Mouse (Mus musculus) left cerebral cortex, adult 8-10 months (tissue): ENCODE results near the gene Ift57. TPM values are rescaled to one million over a fixed set of nuclear protein-coding genes. Genes with fewer than 3 reads are reported as not detected.

Experiments used
- DNase-seq, 2 experiments: peaks; one replicate each; pipeline ENCODE4 v3.0.0; 2022; ENCODE audit warnings: low spot score in 2 of 2
- total RNA-seq, 4 experiments: library from RNA; stranded (reverse); gene quantifications; 2 replicates each; pipeline ENCODE4 v1.2.4; 2022

The Ift57 gene
- total RNA-seq, 4 experiments from 2014 or later, result 51.8 to 55.5 (median 55.0) TPM

- DNase-seq, result no peak
These were observed 53.9 kb downstream of the Ift57 start for GRCm38 (mm10) chr16:49752906-49753305.

- DNase-seq, result no peak
These were observed 54.3 kb downstream of the Ift57 start for GRCm38 (mm10) chr16:49753318-49753717.

DNA sequence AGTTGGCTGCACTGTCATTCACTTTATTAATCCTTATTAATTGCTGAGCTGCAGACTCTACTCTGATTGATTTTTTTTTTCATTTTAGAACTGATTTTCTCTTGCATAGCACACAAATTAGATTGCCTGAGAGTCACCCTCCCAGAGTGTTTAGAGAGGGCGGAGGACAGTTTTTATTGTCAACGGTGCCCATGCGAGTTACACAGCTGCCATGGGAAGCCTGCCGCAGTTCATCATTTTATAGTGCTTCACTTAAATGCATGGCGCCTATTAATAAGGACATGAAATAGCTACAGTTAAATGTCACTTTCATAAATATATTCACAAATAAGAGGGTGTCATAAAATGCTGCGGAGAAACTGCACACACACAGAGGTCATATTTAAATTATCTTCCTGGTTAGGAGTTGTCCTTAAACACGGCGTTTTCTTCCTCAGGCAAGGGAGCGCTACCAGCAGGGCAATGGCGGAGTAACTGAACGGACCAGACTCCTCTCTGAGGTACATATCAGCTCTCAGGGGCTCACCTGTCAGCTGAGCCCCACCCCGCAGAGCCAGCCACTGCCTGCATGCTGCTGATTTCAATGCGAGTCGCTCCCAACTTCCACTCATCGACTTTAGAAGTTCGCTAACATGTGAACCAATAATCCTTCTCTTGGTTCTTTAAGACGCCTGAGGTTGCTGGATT lies 61.6 kb downstream of the Ift57 start:
- DNase-seq, result no peak

- DNase-seq, result no peak
These were observed 62.9 kb downstream of the Ift57 start for GRCm38 (mm10) chr16:49761981-49762380.

- no peak for DNase-seq
These were observed 67.3 kb downstream of the Ift57 start for GRCm38 (mm10) chr16:49766326-49766725.

DNA sequence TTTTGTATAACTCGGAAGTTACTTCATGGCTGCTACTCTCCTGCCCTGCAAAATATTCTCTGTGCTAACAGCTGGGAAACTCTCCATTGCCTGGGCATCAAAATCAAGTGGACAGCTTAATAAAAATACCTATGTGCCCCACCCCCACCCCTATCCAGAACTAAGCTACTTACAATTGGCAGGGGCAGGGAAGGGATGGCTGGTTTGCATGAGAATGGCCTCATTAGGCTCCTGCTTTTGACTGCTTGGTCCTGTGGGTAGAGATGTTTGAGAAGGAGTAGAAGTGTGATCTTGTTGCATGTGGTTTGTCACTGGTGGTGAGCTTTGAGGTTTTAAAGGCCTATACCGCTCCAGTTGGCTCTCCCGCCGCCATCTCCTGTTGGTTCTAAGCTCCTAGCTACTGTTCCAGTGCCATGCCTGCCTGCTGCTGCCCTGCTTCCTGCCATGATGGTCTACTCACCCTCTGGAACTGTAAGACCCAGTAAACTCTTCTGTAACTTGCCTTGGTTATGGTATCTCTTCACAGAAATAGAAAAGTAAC lies 69.5 kb downstream of the Ift57 start:
- no peak for DNase-seq

GRCm38 (mm10) chr16:49769831-49770261 lies 70.8 kb downstream of the Ift57 start:
- DNase-seq, result no peak

DNA sequence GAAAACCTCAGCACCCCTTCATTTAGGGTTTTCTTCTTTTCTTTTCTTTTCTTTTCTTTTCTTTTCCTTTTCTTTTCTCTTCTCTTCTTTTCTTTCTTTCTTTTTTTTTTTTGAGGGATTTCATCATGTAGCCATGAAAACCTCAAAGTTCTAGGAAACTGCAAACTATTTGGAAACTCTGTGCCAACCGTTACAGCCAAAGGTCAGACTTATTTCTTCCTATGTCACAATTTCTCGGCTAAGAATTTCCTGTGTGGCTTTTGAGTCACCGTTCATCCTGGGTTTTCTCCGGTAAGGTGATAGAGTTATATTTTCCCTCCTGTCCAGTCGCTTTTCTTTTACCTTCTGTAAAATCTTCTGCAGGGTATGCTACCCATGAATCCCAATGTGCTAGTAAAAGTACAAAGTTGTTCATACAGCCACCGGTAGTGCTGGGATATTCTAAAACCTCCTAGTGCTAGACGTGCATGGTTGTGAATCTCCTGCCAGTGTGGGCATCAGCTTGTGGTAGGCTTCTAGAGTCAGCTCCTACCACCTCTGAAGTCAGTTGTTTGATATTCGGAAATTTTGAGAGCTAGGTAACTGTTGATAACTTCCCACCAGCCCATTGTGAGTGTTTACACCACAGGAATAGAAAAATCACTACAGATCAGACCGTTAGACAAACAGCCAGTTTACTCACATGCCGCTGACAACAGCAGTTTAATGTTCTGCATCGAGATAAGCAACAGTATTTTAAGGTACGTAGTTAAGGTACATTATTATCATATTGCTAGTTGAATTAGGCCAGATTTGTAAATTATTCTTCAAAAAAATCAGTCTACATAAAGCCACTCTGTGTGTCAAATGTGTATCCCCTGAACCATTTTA lies 71.5 kb downstream of the Ift57 start:
- DNase-seq, result no peak

GRCm38 (mm10) chr16:49771609-49772396 lies 72.8 kb downstream of the Ift57 start:
- no peak for DNase-seq

GRCm38 (mm10) chr16:49772576-49772975 lies 73.5 kb downstream of the Ift57 start:
- DNase-seq, result no peak

- DNase-seq, result no peak
These were observed 74.0 kb downstream of the Ift57 start for GRCm38 (mm10) chr16:49773068-49773467.

DNA sequence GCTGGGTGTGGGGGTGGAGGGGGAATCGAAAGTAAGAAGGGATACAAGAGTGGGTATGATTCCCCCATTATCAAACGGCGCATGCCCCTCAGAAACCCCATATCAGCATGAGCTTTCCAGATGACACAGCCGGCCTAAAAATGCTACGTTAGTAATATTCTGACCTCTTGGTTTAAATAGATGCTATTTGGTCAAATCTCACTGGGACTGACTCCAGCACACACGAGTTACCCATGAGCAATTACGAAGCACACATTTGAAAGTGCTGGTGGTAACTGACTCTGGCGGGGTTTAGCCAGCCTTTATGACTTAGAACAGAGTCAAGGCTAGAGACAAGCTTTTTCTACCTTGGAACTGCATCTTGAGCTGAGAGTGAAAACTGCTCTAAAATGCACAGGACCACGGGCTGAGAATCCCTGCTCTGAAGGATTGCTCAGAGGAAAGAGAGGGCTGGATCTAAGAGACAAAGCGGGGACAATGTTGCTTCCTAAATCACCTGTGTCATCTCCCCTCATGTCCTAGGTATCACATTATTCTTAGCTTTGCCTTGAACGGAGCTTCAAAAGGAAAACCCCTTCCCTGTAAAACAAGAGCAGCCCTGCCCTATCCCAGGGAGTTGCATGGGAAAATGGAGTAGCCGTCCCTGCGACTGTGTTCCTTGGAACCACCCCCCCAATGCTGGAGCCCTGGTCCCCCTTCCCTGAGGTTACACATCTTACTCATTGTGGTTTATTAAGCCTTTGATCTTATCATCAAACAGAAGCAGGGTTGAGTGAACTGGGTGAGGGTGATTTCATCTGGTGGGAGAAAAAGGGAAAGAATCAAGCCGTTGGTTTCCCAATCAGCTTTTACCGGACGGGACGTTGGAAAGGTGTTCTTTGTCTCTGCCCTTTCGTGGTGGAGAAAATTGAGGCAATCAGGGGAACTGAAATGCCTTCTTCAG lies 75.3 kb downstream of the Ift57 start:
- no peak for DNase-seq

DNA sequence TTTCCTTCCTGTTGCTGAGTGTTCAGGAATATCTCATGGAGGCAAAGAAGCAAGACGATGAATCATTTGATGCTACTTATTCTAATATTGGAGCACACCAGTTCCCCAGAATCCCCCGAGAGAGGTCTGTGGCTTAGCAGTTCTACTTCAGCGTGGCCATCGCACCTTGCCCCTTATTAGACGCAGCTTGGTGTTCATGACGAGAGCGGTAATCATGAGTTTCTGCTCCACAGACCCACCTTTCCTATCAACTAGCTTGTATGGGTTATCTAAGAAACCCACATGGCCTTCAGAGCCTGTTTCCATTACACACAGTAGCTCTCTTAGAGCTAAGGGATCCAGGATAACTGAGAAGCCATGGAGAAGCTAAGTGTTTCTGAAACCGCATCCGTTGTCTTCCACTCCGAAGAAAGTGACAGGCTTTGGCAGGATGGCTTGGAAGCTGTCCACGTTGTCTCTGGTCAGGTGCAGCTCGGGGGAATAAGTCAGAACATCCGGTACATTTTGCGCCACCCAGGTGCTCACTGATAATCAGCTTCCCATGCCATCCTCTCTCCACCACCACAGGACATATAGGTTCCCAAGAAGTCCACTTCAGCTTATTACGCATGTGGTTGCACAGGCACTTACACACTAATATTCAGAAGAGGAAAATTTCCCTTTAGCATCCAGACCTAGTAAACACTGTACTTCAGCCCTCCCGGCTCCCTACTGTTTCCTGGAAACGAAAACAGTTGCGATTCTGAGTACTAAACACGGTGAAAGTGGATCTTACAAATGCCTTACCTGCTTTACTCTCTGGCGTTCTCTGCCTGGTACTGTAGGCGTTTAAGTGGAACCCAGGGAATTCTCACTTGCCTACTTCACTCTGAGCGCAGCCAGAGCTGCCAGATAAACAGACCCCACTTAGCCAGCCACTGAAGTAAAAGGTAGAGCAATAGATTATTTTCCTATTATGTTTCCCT lies 76.3 kb downstream of the Ift57 start:
- DNase-seq, result no peak

- no peak for DNase-seq
These were observed 77.9 kb downstream of the Ift57 start for GRCm38 (mm10) chr16:49776981-49777380.

DNA sequence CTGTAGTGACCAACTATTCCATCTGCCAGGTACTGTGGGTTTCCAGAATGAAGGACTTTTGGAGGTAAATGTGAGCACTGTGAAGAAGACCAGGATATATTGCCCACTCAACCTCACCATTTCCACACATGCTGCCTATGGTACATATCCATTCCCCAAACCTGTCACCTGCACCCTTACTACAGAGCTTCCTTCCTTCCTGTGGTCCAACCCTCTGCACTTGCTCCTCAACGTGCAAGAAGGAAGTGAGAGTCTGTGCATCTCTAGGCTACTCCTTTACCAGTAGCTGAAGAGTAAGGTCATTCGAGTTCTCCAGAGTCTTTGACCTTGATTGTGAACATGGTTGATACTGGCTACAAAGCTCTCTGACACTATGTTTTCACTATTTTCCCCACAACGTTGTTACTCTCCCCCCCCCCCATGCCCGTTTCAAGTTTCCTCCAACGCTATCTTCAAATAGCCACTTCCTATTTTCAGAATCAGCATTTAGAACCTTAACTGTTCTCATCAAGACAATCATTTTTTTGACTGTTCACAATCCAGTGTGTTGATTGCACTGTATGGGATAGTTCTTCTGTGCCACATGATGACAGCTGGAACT lies 82.6 kb downstream of the Ift57 start:
- no peak for DNase-seq

DNA sequence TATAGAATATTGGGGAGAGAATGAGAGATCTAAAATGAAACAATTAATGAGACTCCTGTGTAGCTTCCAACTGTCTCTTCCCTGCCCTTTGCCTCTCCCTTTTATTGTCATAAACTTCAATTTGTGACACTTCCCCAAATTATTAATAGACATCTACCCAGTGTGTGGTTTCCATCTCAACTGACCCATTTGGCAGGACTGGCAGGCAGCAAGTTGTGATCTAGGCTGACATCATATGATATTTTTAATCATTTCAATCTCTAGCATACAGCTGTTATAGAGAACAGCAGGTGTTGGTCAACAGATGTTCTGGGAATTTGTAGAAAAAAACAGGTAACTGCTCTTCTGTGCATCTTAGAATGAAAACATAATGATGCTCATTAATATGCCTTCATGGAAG lies 84.3 kb downstream of the Ift57 start:
- no peak for DNase-seq

GRCm38 (mm10) chr16:49786116-49786515 lies 87.1 kb downstream of the Ift57 start:
- DNase-seq, result no peak

DNA sequence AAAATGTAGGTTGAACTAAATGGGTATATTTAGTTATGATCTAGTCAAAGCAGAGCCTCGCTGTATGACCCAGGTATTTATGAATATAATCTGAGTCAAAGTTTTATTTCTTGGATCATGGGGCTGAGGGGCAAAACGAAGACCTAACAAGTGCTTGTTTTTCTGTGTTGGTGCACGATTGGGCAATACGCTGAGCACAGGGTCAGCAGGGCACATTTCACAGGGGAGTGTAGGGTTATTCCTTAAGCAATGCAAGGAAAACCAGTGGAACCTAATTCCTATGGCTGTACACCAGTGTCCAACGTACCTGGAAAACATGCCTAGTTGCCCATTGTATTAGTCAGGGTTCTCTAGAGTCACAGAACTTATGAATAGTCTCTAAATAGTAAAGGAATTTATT lies 88.7 kb downstream of the Ift57 start:
- no peak for DNase-seq
